Mouse (Mus musculus): ENCODE measurements around the gene Vangl2.

Gene Vangl2

DNA sequence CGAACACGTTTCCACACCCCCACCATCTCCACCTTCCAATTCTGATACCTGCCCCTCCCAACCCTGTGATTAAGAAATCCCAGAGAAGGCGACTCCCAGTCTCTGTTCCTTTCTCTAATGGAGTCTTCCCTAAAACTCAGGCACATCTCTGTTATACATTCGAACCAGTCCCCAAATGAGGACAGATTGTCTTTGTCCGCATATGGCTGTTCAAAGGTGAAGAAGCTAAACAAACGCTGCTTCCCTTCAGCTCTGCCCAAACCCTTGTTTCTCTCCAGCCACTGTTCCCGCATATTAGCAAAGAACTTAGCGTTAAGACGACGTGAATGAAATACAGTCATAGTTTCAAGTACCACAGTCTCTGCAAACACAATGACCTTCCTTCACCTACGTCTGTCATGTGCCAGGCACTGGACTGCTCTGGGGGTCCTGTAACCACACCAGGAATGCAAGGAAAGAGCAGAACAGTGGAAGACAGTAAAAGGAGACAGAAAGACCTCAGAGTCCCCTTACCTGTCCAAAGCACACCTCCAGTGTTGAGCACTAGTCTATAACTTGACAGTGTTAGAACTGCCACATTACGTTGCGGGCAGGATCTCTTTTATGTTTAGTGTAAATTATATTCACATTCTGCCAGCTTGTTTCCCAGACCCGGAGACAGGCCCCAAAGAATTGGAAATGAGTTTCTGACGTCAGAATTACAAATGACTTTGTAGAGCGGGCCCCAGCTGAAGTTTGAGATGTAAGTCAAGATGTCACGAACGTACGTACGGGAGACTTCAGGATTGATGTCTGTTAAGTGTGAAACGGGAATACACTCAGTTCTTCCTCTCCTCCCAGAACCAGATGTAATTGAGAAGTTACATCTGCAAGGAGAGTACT is at the start of gene Vangl2:
Vangl2 (minus strand) TSS at position 51 of the 882 bp plus-strand sequence.
- DNase-seq (ENCODE audit: low spot score), result no peak

DNA sequence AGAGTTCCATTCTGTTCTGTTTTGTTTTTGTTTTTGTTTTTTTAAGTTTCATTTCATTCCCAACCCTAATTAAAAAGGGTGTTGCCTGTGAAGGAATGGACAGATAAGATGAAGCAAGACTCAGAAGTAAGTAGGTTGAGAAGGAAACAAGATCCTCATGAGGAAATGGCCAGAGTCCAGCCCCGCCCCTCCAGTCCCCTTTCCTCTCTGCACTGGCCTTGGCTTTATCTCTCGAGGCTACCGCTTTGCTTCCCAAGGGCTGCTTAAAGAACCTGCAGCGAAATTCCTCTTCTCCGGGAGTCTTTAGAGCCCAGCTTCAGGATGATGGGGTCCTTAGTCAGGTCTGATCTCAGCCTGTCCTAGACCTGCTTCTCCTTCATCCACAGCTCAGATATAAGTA is 49.7 kb upstream of the Vangl2 start:
- DNase-seq (ENCODE audit: low spot score), result no peak

DNA sequence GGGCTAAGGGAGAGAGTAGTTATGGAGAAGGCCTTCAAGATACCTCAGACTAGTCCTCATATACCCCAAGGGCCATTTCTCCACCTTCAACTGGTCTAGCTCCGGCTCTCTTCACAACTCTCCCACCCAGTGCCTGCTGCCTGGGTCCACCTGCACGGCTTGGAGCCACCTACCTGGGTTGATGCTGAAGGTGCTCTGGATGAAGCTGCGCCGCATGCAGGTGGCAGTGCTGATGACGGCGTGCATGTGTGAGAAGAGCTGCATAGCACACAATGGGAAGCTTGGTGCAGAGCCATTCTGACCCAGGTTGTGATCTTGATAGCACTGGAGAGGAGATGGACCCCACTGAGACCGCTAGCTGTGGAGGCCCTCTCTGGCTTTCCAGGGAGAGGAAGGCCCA is 44.4 kb upstream of the Vangl2 start:
- DNase-seq (ENCODE audit: low spot score), result no peak

DNA sequence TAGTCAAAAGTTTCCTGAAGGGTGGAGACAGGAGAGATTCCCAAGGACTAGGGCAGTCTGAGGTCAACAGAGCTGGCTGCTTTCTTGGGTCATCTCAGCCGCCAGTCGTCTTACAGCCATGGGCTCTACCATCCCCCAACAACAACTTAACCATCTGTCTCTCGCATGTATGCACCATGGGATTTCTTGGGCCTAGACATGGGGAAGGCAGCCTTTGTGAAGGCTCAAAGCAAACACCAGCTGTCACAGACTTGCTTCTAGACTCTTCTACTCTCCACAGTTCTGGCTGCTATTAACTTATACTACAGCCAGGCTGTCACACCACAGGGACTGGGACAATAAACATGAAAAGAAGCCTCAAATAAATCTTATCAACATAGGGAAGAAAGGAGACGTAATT is 43.3 kb upstream of the Vangl2 start:
- no peak for DNase-seq (ENCODE audit: low spot score)

DNA sequence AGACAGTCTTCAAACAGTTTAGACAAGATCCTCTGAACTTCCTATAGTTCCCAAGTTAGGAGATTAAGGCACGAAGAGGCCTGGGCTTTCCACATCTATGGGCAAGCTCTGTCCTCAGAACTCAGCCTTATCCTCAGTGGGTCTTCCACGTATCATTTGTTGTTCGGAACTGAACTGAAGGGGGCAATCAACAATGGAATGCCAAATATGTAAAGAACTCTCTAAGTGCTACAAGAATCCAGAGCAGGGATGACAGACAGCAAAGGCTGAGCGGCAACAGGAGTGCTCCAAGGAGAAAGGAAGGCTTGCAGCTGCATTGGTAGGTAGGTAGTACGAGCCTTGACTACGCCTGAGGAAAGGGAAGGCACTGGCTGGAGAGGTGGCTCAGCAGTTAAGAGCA is 42.0 kb upstream of the Vangl2 start:
- DNase-seq (ENCODE audit: low spot score), result no peak

DNA sequence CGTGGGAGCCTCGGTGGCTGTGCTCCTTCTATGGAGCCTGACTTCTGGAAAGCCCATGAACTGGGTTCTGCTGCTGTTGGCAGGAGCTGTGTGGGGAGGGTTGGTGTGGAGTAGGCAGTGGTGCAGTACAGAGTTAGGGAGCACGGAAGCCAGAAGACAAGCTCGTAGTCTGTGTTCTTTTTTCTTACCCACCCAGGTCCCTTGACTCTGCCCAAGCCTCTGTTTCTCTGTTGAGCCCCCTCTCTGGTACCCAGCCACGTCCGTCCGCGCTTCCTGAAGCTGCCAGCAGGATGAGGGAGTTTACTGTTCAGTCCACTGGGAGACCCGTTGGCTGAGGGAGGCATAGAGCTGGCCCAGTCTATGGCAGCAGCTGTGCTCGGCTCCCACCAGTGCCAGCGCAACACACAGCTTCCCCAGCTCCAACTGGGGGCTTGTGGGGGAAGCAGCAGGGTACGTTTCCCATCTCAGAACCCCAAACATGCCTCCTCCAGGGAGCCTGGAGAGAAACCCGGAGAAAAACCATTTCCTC is 36.4 kb upstream of the Vangl2 start:
- DNase-seq (ENCODE audit: low spot score), result no peak

DNA sequence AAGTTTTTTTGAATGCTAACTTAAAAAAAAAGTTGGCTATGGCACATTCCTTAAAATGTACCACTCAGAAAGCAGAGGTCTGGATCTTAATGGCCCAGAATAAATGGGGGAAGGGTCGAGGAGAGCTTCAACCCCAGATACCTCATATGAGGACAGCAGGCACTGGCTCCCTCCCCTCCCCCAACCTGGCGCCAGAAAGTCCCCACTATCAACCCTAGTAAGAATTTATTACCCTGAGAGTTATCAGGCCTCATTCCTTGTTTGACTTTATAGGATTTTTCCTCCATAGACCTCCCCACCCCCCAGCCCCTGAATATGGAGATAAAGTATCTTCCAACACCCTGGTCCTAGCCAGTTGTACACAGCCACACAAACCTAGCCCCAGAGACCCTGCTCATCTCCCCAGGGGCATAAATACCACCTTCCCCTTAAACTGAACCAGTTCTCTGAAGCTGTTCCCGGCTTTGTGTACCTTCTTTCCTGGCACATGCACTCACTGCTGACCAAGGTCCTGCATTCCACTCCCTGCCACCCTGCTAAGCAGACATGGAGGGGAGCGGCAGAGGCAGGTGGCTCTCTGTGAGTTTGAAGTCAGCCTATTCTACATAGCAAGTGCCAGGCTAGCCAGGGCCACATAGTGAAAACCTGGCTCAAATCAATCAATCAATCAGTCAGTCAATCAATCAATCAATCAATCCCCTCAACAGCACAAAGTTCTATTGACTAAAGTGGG is 35.2 kb upstream of the Vangl2 start:
- DNase-seq (ENCODE audit: low spot score), result no peak

DNA sequence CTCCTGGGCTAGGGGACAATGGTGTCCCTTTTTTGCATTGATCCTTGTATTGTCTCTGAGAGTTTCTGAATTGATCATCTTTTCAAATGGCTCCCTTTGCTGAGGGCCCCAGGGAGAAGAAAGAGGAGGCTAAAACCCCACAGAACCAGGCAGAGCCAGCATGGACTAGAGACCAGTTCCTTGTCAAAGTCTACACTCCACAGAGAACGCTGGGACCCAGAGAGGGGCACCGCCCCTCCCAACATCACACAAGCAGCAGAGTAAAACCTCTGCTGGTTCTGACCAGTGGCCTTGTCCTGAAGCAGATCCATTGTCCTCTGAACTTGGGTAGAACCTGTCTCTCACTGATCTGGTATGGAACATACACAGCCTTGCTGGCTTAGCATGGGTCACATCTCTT is 33.9 kb upstream of the Vangl2 start:
- no peak for DNase-seq (ENCODE audit: low spot score)

DNA sequence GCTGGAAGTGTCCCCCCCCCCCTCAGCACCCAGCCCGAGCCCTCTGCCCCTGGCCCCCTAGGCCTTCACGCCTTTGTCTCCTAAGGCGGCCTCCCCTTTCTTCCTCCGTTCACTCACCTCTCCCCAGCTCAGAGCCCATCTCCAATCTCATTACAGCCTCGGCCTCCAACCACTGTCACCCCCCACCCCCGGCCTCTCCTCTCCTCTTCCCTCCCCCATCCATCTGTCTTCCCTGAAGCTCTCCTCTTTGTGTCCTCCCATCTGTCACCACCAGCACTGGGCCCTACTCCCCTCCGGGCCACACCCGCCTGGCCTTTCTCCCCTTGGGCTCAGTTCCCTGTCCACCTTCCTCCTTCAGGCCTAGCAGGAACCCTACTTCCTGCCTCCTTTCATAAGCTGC is 33.0 kb upstream of the Vangl2 start:
- DNase-seq (ENCODE audit: low spot score), result no peak

DNA sequence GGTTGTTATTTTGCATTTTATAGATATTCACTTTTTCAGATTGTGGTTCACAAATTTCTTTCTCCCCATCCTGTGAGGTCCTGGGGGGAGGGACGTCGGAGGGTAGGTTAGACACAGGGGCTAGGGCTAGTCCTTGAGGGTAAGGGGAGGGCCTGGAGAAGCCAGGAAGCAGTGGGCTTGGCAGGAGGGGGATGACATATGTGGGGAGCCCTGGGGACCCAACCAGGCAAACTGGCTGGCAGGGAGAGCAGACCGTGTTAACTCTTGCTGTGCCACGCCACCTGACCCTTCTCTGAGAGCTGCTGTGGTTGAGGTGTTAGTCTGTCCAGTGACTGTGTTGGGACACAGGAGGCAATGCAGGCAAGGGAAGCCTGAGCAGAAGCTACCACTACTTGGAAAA is 32.4 kb upstream of the Vangl2 start:
- no peak for DNase-seq (ENCODE audit: low spot score)

DNA sequence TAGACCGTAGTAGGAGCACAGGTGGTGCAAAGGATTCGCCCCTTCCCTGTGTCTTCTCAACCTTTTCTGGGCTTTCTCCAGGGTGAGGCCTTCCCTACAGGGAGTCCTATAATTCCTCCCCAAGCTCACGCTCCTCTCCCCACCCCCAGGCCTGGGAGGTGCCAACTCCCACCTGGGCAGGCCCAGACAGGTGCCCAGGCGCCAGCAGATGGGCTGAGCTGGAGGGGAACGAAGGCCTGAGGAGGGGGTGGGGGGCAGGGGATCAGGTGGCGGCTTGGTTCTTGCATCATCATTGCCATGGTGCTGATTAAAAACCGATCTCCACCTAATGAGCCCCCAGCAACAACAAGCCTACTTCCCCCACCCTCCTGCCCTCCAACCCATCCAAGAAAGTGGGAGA is 30.6 kb upstream of the Vangl2 start:
- DNase-seq (ENCODE audit: low spot score), result no peak

DNA sequence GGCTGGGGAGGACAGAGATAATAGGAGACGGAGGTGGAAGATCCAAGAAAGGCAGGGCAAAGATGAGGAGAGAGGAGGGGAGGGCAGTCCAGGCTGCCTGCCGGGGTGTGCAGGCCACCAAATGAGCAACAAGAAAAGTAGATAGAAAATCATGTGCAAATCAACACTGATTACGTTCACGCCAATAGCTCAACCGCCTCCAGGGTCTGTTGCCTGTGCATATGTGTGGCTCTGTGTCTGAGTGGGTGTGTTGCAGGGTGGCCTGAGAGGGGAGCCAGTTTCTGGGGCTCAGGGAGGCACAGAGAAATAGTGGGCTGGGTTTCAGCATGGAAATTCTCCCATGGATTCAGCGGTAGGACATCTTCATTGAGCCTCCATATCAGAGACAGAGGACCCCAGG is 30.1 kb upstream of the Vangl2 start:
- DNase-seq (ENCODE audit: low spot score), result no peak

DNA sequence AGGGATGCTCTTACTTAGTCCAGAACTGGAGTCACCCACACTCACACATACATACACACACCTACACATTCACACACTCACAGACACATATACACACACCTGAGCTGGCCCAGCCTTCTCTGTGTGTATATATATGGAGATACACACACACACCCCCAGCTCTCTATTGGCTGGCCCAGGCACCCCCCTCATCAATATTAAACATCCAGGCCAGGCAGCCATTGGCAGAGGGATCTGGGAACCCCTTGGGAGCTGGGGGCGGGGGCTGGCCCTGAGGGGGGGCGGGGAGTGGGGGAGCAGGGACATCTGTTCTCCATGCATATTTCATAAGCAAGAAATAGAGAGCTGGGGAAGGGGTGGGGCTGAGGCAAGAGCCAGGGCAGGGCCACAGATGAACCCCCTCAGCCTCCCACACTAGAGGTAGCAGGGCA is 29.3 kb upstream of the Vangl2 start, which contains the start of gene Nhlh1:
Nhlh1 (minus strand) TSS at position 83 of the 431 bp plus-strand sequence.
- DNase-seq (ENCODE audit: low spot score), result no peak

DNA sequence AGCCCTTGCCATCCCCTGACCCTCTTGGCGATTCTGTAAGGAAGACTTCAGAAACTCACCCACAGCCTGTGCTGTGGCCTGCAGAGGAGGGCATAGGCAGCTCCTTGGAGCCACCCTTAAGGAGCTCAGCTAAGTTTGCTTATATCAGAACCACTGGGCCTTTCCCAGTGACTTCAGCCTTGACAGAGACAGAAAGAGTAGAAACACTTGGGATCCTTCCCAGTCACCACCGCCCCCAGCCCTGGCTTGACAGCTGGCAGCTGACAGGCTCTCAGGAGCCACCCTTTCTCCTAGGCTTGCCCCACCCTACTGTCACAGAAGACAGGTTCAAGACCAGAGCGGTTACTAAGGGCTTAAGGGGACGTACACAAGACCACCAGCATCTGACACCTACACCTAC is 28.0 kb upstream of the Vangl2 start:
- no peak for DNase-seq (ENCODE audit: low spot score)

DNA sequence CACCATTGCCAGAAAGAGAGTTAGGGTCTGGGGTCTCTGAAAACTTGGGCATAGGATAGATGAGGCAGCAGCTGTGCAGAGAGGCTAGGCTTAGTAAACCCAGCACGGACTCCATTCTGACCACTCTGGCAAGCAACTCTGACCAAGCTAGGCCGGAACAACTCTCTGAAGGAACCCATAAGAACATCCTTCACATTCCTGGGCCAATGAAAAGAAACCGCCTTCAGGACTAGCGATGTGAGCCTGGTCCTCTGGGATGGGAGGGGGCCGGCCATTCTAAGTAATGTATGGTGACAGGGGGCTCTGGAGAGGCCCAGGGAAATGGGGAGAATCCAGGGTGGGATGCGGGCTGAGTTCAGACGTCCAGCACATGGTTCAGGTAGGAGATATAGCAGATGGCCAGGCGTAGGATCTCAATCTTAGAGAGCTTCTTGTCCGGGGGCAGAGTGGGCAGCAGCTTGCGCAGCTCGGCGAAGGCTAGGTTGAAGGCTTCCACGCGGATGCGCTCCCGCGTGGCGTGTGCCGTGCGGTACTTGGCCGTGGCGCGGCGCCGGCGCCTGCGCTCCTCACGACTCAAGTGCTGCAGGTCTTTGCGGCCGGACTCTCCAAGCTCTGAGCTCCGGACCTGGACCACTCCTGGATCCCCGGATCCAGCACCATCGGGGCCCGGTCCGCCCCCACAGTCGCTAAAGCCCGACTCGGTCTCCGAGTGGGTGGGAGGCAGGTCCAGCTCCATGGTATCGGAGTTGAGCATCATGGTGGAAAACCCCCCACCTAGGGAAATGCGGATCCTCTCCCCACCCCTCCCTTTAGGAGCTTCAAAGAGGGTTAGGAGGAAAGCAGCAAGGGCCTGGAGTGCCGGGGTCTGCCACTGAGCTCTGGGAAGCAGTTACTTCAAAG is 25.5 kb upstream of the Vangl2 start:
- no peak for DNase-seq (ENCODE audit: low spot score)

DNA sequence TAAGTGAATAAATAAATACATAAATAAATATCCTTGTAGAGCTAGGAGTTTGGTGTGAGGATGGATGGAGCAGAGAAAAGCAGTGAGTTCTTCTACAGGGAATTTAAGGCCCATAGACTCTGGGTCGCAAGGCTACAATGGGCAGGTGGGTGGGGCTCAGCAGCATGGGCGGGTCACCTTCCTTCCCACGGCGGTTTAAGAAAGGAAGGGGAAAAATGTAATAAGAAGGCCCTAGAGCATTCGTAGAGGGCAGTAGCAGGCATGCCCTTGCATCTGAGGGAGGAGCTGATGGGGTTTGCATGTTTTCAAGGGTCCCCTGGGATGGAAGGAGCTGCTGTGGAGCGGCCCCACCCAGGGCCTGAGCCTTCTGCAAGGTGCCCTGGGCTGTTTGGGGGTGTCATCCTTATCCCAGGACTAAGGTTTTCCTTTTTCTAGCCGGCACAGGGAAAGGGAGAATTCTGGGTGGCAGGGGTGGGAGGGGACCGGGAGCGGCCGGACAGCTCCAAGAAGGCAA is 24.6 kb upstream of the Vangl2 start:
- DNase-seq (ENCODE audit: low spot score), result no peak

DNA sequence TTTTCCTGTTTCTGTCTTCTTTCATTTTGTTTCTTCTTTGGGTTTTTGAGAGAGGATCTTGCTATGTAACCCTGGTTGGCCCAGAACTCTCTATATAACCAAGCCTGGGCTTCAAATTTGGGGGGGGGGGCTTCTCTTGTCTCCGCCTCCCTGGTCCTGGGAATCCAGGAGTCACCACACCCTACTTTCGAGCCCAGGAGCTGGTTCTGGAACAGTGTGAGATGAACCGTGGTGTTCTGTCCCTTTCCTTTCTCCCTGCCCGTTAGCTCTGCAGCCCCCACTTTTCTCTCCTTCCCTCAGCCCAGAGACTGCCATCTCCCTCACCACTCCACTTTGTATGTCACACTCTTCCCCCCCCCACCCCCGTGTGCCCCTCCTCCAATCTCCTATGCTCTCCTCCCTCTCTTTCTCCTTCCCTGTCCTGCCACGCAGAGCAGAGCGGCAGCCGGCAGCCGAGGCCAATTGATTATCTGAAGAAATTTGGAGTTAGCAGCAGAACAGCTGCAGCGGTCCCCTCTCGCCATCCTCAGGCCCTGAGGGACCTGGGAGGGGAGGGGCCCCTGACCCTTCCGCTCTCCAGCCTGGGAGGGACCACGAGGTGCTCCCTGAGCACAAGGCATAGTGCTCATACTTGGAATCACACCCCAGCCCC is 21.0 kb upstream of the Vangl2 start:
- no peak for DNase-seq (ENCODE audit: low spot score)

DNA sequence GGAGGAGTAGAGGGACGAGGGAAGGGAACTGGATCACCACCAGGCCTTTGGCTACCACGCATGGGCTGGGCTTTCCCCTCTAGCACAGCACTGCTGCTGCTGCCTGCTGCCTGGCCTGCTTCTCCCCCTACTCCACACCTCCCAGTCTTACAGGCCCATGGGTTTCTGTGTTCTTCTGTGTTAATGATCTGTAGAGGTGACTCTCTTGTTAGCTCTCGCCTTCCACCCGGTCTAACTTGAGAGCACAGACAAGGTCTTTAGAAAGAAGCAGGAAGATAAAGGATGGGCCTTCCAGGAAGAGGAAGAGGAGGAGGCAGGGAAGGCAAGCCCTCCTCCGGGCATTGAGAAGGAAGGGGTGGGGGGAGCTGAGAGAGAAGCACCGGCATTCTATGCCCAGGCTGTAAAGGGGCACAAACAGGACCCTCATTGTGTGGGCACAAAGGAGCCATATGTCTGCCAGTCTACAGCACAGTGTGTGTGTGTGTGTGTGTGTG is 20.0 kb upstream of the Vangl2 start:
- DNase-seq (ENCODE audit: low spot score), result no peak

DNA sequence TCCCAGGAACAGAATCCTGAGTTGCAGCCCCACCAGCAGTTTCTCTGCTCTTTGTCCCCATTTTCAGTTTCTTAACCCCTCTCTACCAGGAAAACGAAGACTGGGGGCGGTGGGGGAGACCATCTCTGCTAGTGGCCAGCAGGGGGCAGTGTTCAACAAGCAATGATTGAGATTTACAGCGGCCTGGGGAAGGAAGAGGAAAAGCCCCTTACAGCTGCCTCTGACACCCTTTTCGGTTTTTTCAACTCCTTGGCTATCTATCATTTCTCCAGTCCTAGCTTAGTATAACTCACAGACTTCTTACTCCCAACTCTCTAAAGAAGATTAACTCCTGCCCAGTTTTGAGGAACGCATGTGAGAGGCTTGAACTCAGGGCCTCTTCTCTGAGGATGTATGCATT is 18.7 kb upstream of the Vangl2 start:
- DNase-seq (ENCODE audit: low spot score), result no peak

DNA sequence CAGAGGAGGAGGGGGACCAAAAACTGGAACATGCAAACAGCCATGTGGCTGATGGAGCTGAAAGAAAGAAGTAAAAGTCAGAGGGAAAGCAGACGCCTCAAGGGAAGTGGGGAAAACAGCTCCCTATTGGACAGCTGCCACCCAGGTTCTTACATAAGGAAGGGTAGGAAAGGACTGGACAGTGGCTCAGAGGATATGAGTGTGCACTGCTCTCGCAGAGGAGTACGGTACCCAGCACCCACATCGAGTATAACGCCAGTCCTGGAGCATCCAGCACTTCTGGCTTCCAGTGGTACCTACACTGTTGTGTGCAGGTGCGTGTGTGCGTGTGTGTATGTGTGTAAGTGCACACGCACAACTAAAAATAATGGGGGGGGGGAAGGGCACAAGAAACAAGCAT is 18.2 kb upstream of the Vangl2 start:
- DNase-seq (ENCODE audit: low spot score), result no peak

DNA sequence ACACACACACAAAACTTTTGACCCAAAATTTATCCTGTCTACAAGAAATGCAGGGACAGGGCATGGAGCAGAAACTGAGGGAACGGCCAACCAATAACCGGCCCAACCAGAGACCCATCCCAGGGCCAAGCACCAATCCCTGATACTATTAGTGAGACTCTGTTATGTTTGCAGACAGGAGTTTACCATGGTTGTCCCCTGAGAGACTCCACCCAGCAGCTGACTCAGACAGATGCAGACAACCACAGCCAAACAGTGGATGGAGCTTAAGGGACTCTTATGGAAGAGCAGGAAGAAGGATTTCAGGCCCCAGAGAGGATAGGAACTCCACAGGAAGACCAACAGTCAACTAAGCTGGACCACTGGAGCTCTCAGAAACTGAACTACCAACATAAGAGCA is 1.7 kb upstream of the Vangl2 start:
- no peak for DNase-seq (ENCODE audit: low spot score)
